Mouse (Mus musculus) midbrain, embryonic 13.5 days (tissue): ENCODE measurements around the gene Lrp8. TPM values are rescaled to one million over a fixed set of nuclear protein-coding genes. Genes with fewer than 3 reads are reported as not detected.

Experiments used
- ATAC-seq: fragments of 200-750 bp; cut with Nextera tagmentation; 2 replicates; pipeline ENCODE4 v1.8.0; 2017; ENCODE audit warnings: mild to moderate bottlenecking, moderate TSS enrichment, moderate library complexity
- H3K27ac ChIP-seq: fragments of 300-500 bp; sonication (generic); 2 replicates; pipeline ENCODE4 v1.5.1; 2015; ENCODE audit warnings: inconsistent platforms, mild to moderate bottlenecking, moderate library complexity
- H3K27me3 ChIP-seq: fragments of 300-500 bp; sonication (generic); 2 replicates; pipeline ENCODE4 v1.6.1; 2015; ENCODE audit warnings: mild to moderate bottlenecking, inconsistent platforms
- H3K36me3 ChIP-seq: fragments of 300-500 bp; sonication (generic); 2 replicates; pipeline ENCODE4 v1.6.1; 2015; ENCODE audit warnings: mild to moderate bottlenecking, inconsistent platforms
- H3K4me1 ChIP-seq: fragments of 300-500 bp; sonication (generic); replicated peaks from 2 replicates; pipeline ENCODE4 v1.6.1; 2015; ENCODE audit warnings: inconsistent platforms
- H3K4me2 ChIP-seq: fragments of 300-500 bp; sonication (generic); replicated peaks from 2 replicates; pipeline ENCODE4 v1.6.1; 2015; ENCODE audit warnings: moderate library complexity, mild to moderate bottlenecking, inconsistent platforms
- H3K4me3 ChIP-seq: fragments of 300-500 bp; sonication (generic); replicated peaks from 2 replicates; pipeline ENCODE4 v1.5.1; 2015; ENCODE audit warnings: mild to moderate bottlenecking, inconsistent platforms
- H3K9ac ChIP-seq: fragments of 300-500 bp; sonication (generic); replicated peaks from 2 replicates; pipeline ENCODE4 v1.6.1; 2015; ENCODE audit warnings: mild to moderate bottlenecking, inconsistent platforms
- H3K9me3 ChIP-seq: fragments of 300-500 bp; sonication (generic); 2 replicates; pipeline ENCODE4 v1.6.1; 2016; ENCODE audit warnings: mild to moderate bottlenecking, inconsistent platforms
- WGBS: fragments of 180-500 bp; shearing (Covaris S2); methylation state at CpG from one replicate; pipeline ENCODE4 v1.1.7; 2015; 5-methylcytosine and 5-hydroxymethylcytosine counted together
- polyA plus RNA-seq: library from polyadenylated mRNA; unstranded; fragments of >200 nt; fragmentation: Nextera tagmentation; extraction: Ambion mirVana; gene quantifications from 2 replicates; pipeline ENCODE4 v1.2.1, GENCODE M21; 2015

The Lrp8 gene
- polyA plus RNA-seq, 1 experiment from 2014 or later: 50.0 TPM

GRCm38 (mm10) chr4:107899211-107899927 is 97.3 kb downstream of the Lrp8 start:
- no peaks in the 10 kb centered on the region for H3K27me3 ChIP-seq
- H3K4me2 ChIP-seq: no peak overlapping the region
- H3K4me1 ChIP-seq: no peaks in the 10 kb centered on the region
- H3K36me3 ChIP-seq: peaks cover 66% of the 10 kb centered on the region
- no peak overlapping the region for H3K27ac ChIP-seq
- no peak overlapping the region for H3K9ac ChIP-seq
- WGBS: 90% methylated on average over 5 of the region's 5 CpGs
- no peak for ATAC-seq
- no peaks in the 10 kb centered on the region for H3K9me3 ChIP-seq
- H3K4me3 ChIP-seq: no peak overlapping the region

- H3K4me2 ChIP-seq: no peak overlapping the region
- no peaks in the 10 kb centered on the region for H3K4me1 ChIP-seq
- no peak for ATAC-seq
- no peaks in the 10 kb centered on the region for H3K27me3 ChIP-seq
- H3K4me3 ChIP-seq: no peak overlapping the region
- 95% methylated on average over 3 of the region's 3 CpGs for WGBS
- no peak overlapping the region for H3K27ac ChIP-seq
- peaks cover 66% of the 10 kb centered on the region for H3K36me3 ChIP-seq
- no peaks in the 10 kb centered on the region for H3K9me3 ChIP-seq
- no peak overlapping the region for H3K9ac ChIP-seq
Observed at GRCm38 (mm10) chr4:107900206-107900605, 98.1 kb downstream of the Lrp8 start.

- peaks cover 53% of the 10 kb centered on the region for H3K36me3 ChIP-seq
- no peaks in the 10 kb centered on the region for H3K4me1 ChIP-seq
- no peak overlapping the region for H3K4me3 ChIP-seq
- WGBS: 95% methylated on average over 10 of the region's 10 CpGs
- no peak overlapping the region for H3K27ac ChIP-seq
- H3K9ac ChIP-seq: no peak overlapping the region
- H3K27me3 ChIP-seq: no peaks in the 10 kb centered on the region
- no peak overlapping the region for H3K4me2 ChIP-seq
- no peaks in the 10 kb centered on the region for H3K9me3 ChIP-seq
- no peak for ATAC-seq
Observed at GRCm38 (mm10) chr4:107904252-107904651, 102.2 kb downstream of the Lrp8 start.

DNA sequence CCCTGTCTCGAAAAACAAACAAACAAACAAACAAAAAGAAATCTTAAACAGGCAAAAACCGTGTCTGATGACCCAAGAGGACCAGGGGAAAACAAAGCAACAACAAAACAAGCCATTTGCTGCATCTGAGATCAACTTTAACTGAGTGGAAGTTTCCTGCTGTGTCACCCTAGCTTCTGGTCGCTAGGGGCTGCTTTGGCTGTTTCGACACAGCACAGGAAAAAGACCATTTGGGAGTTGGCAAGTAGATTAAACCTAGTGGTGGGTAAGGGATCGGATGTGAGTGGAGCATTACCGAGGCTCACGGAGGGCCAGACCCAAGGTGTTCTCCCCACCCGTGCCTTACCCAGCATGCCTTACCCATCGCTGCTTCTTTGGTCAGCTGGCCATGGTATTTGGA is 104.5 kb downstream of the Lrp8 start:
- Histone ChIP-seq H3K4me3 (no peak overlapping the region), H3K9me3 (no peaks in the 10 kb centered on the region), H3K9ac (no peak overlapping the region), H3K27me3 (no peaks in the 10 kb centered on the region), H3K4me2 (no peak overlapping the region), H3K27ac (no peak overlapping the region), H3K4me1 (no peaks in the 10 kb centered on the region), H3K36me3 (peaks cover 50% of the 10 kb centered on the region)
- no peak for ATAC-seq
- WGBS: 94% methylated on average over 9 of the region's 9 CpGs

GRCm38 (mm10) chr4:107910020-107910419 is 108.0 kb downstream of the Lrp8 start:
- no peak for ATAC-seq
- Histone ChIP-seq H3K27ac (no peak overlapping the region), H3K9me3 (no peaks in the 10 kb centered on the region), H3K36me3 (peaks cover 51% of the 10 kb centered on the region), H3K27me3 (no peaks in the 10 kb centered on the region), H3K4me1 (no peaks in the 10 kb centered on the region), H3K4me2 (no peak overlapping the region), H3K4me3 (no peak overlapping the region), H3K9ac (no peak overlapping the region)
- 92% methylated on average over 4 of the region's 4 CpGs for WGBS

- H3K27me3 ChIP-seq: no peaks in the 10 kb centered on the region
- no peak for ATAC-seq
- WGBS: 94% methylated on average over 2 of the region's 2 CpGs
- H3K9me3 ChIP-seq: no peaks in the 10 kb centered on the region
- no peak overlapping the region for H3K27ac ChIP-seq
- H3K9ac ChIP-seq: no peak overlapping the region
- H3K4me1 ChIP-seq: peaks cover 17% of the 10 kb centered on the region; the same call in 1 of the 2 replicates
- no peak overlapping the region for H3K4me2 ChIP-seq
- H3K4me3 ChIP-seq: no peak overlapping the region
- no peaks in the 10 kb centered on the region; the same call in 1 of the 2 replicates for H3K36me3 ChIP-seq
Observed at GRCm38 (mm10) chr4:107920336-107920735, 118.3 kb downstream of the Lrp8 start.

GRCm38 (mm10) chr4:107921152-107921695 is 119.2 kb downstream of the Lrp8 start:
- no peaks in the 10 kb centered on the region for H3K27me3 ChIP-seq
- H3K4me2 ChIP-seq: no peak overlapping the region
- peaks cover 17% of the 10 kb centered on the region; the same call in 1 of the 2 replicates for H3K4me1 ChIP-seq
- ATAC-seq: no peak
- H3K36me3 ChIP-seq: no peaks in the 10 kb centered on the region; the same call in 1 of the 2 replicates
- no peak overlapping the region for H3K27ac ChIP-seq
- whole genome bisulfite sequencing: 85% methylated on average over 8 of the region's 8 CpGs
- H3K9ac ChIP-seq: no peak overlapping the region
- H3K9me3 ChIP-seq: no peaks in the 10 kb centered on the region
- H3K4me3 ChIP-seq: no peak overlapping the region

- Histone ChIP-seq H3K9ac (no peak overlapping the region), H3K4me1 (peaks cover 17% of the 10 kb centered on the region; the same call in 1 of the 2 replicates), H3K36me3 (no peaks in the 10 kb centered on the region; the same call in 1 of the 2 replicates), H3K4me2 (no peak overlapping the region; the same call in 1 of the 2 replicates), H3K27me3 (no peaks in the 10 kb centered on the region), H3K27ac (no peak overlapping the region), H3K9me3 (no peaks in the 10 kb centered on the region), H3K4me3 (no peak overlapping the region)
- no peak for ATAC-seq
- WGBS: 67% methylated on average over 4 of the region's 4 CpGs
Observed at GRCm38 (mm10) chr4:107921952-107922351, 119.9 kb downstream of the Lrp8 start.

GRCm38 (mm10) chr4:107923145-107923802 is 121.2 kb downstream of the Lrp8 start, which contains the start of gene Cpt2:
Cpt2 (minus strand) TSS chr4:107923610.
- Histone ChIP-seq H3K27me3 (no peaks in the 10 kb centered on the region), H3K9ac (peak within 1 kb of the TSS; percentile 79), H3K4me1 (peaks cover 17% of the 10 kb centered on the region; the same call in 1 of the 2 replicates), H3K27ac (peak within 1 kb of the TSS; percentile 36; the same call in 1 of the 2 replicates), H3K36me3 (no peaks in the 10 kb centered on the region; the same call in 1 of the 2 replicates), H3K9me3 (no peaks in the 10 kb centered on the region), H3K4me3 (peak within 1 kb of the TSS; percentile 73), H3K4me2 (peak within 1 kb of the TSS; percentile 85)
- WGBS: 2% methylated on average over 38 of the region's 38 CpGs
- peak; percentile 94 for ATAC-seq

- Histone ChIP-seq H3K4me1 (peaks cover 17% of the 10 kb centered on the region; the same call in 1 of the 2 replicates), H3K27ac (no peak overlapping the region), H3K9ac (no peak overlapping the region), H3K27me3 (no peaks in the 10 kb centered on the region), H3K9me3 (no peaks in the 10 kb centered on the region), H3K4me3 (peak overlapping the region; percentile 73), H3K4me2 (peak overlapping the region; percentile 85), H3K36me3 (no peaks in the 10 kb centered on the region; the same call in 1 of the 2 replicates)
- ATAC-seq: peak; percentile 65; the same call in 1 of the 2 replicates
- 52% methylated on average over 7 of the region's 7 CpGs for WGBS
Observed at GRCm38 (mm10) chr4:107923803-107924194, 121.7 kb downstream of the Lrp8 start.
